Mouse (Mus musculus) midbrain, postnatal 0 days (tissue): ENCODE measurements around the gene Cyb5r3. TPM values are rescaled to one million over a fixed set of nuclear protein-coding genes. Genes with fewer than 3 reads are reported as not detected.
A peak's percentile ranks its signal among the peaks of the same experiment; 100 is the strongest.

ENCODE experiments used
- ATAC-seq: fragments of 200-750 bp; cut with Nextera tagmentation; 2 replicates; pipeline ENCODE4 v1.8.0; 2017; ENCODE audit warnings: moderate number of reproducible peaks, mild to moderate bottlenecking, moderate TSS enrichment, moderate library complexity; ENCODE audit not compliant: low FRiP score
- DNase-seq: peaks from one replicate; pipeline ENCODE4 v3.0.0-alpha.2; 2015; ENCODE audit warnings: low spot score
- H3K27ac ChIP-seq: fragments of 300-500 bp; sonication (generic); 2 replicates; pipeline ENCODE4 v1.5.1; 2014; ENCODE audit warnings: low read depth, mild to moderate bottlenecking, low read length, mixed read lengths
- H3K27me3 ChIP-seq: fragments of 300-500 bp; sonication (generic); 2 replicates; pipeline ENCODE4 v1.6.1; 2014; ENCODE audit warnings: low read length, control low read depth, mixed read lengths; ENCODE audit not compliant: insufficient read depth
- H3K36me3 ChIP-seq: fragments of 300-500 bp; sonication (generic); 2 replicates; pipeline ENCODE4 v1.6.1; 2014; ENCODE audit warnings: low read length, control low read depth, mixed read lengths; ENCODE audit not compliant: insufficient read depth
- H3K4me1 ChIP-seq: fragments of 300-500 bp; sonication (generic); 2 replicates; pipeline ENCODE4 v1.6.1; 2014; ENCODE audit warnings: mild to moderate bottlenecking, control low read depth, antibody characterized with exemption, low read length, mixed read lengths; ENCODE audit not compliant: insufficient read depth
- H3K4me2 ChIP-seq: fragments of 300-500 bp; sonication (generic); 2 replicates; pipeline ENCODE4 v1.6.1; 2014; ENCODE audit warnings: low read depth, mild to moderate bottlenecking, low read length, mixed read lengths; ENCODE audit not compliant: poor library complexity, severe bottlenecking
- H3K4me3 ChIP-seq: fragments of 300-500 bp; sonication (generic); 2 replicates; pipeline ENCODE4 v1.5.1; 2014; ENCODE audit warnings: low read depth, mild to moderate bottlenecking, low read length, moderate library complexity
- H3K9ac ChIP-seq: fragments of 300-500 bp; sonication (generic); replicated peaks from 2 replicates; pipeline ENCODE4 v1.6.1; 2014; ENCODE audit warnings: mild to moderate bottlenecking, low read length, moderate library complexity, mixed read lengths; ENCODE audit not compliant: poor library complexity, severe bottlenecking
- H3K9me3 ChIP-seq: fragments of 300-500 bp; sonication (generic); 2 replicates; pipeline ENCODE4 v1.6.1; 2016; ENCODE audit warnings: low read length, control low read depth
- CTCF ChIP-seq: IDR thresholded peaks from 2 replicates; pipeline ENCODE4 v1.5.1; 2016; ENCODE audit warnings: antibody characterized with exemption, mild to moderate bottlenecking
- WGBS: fragments of 180-500 bp; shearing (Covaris S2); extraction: QIAGEN DNeasy Blood & Tissue Kit; methylation state at CpG from one replicate; pipeline ENCODE4 v1.1.7; 2014; 5-methylcytosine and 5-hydroxymethylcytosine counted together
- polyA plus RNA-seq: library from polyadenylated mRNA; unstranded; fragments of >200 nt; fragmentation: Nextera tagmentation; extraction: Ambion mirVana; gene quantifications from 2 replicates; pipeline ENCODE4 v1.2.1, GENCODE M21; 2015
- total RNA-seq: library from RNA; depleted of rRNA; stranded (reverse); fragments of >200 nt; gene quantifications from 2 replicates; pipeline ENCODE4 v1.2.3, GENCODE M21; 2014

Gene Cyb5r3
- total and polyA plus RNA-seq, 2 experiments from 2014 or later = 86.5 to 146 TPM

- H3K9me3 ChIP-seq = no peaks in the 10 kb centered on the region
- DNase-seq (peak; percentile 24), ATAC-seq (no peak)
- H3K27me3 ChIP-seq = no peaks in the 10 kb centered on the region
- no peak for TF ChIP-seq CTCF
- peak overlapping the region; percentile 91; the same call in 1 of the 2 replicates for H3K9ac ChIP-seq
- WGBS = 53% methylated on average over 8 of the region's 8 CpGs
- 0 out of 2 replicates have a peak, but pooled peaks cover 14% of the 10 kb centered on the region for H3K4me1 ChIP-seq
- H3K36me3 ChIP-seq = no peaks in the 10 kb centered on the region
- peak overlapping the region; percentile 65 for H3K4me2 ChIP-seq
- H3K27ac ChIP-seq = no peak overlapping the region; the same call in 1 of the 2 replicates
- peak overlapping the region; percentile 70 for H3K4me3 ChIP-seq
These were observed 1.3 kb downstream of the Cyb5r3 start for GRCm38 (mm10) chr15:83170956-83171659.

- no peak for TF ChIP-seq CTCF
- WGBS = 88% methylated on average over 8 of the region's 8 CpGs
- no peak for DNase-seq
These were observed 2.3 kb downstream of the Cyb5r3 start for GRCm38 (mm10) chr15:83169772-83170722.

GRCm38 (mm10) chr15:83168875-83169771 lies 3.3 kb downstream of the Cyb5r3 start:
- no peak for TF ChIP-seq CTCF
- H3K4me3 ChIP-seq = no peak overlapping the region
- no peak overlapping the region for H3K27ac ChIP-seq
- H3K27me3 ChIP-seq = no peaks in the 10 kb centered on the region
- no peak overlapping the region for H3K4me2 ChIP-seq
- H3K9ac ChIP-seq = 0 out of 2 replicates have a peak overlapping the region, but pooled peaks have one; percentile 8
- ATAC-seq (no peak), DNase-seq (no peak)
- 79% methylated on average over 7 of the region's 7 CpGs for WGBS
- no peaks in the 10 kb centered on the region for H3K9me3 ChIP-seq
- H3K4me1 ChIP-seq = 0 out of 2 replicates have a peak, but pooled peaks cover 14% of the 10 kb centered on the region
- no peaks in the 10 kb centered on the region for H3K36me3 ChIP-seq

More at GRCm38 (mm10) chr15:83169772-83170722, 2.3 kb downstream of the Cyb5r3 start:
- no peaks in the 10 kb centered on the region for H3K36me3 ChIP-seq
- no peaks in the 10 kb centered on the region for H3K9me3 ChIP-seq
- H3K4me3 ChIP-seq = no peak overlapping the region
- H3K4me1 ChIP-seq = 0 out of 2 replicates have a peak, but pooled peaks cover 14% of the 10 kb centered on the region
- no peak overlapping the region for H3K27ac ChIP-seq
- no peak overlapping the region for H3K4me2 ChIP-seq
- 0 out of 2 replicates have a peak overlapping the region, but pooled peaks have one; percentile 8 for H3K9ac ChIP-seq
- no peaks in the 10 kb centered on the region for H3K27me3 ChIP-seq
- no peak for ATAC-seq

- Histone ChIP-seq H3K4me1 (0 out of 2 replicates have a peak, but pooled peaks cover 14% of the 10 kb centered on the region), H3K4me2 (no peak overlapping the region), H3K9ac (no peak overlapping the region), H3K9me3 (no peaks in the 10 kb centered on the region), H3K27ac (no peak overlapping the region), H3K36me3 (no peaks in the 10 kb centered on the region), H3K4me3 (no peak overlapping the region), H3K27me3 (no peaks in the 10 kb centered on the region)
- ATAC-seq (no peak), DNase-seq (no peak)
- TF ChIP-seq CTCF = no peak
- WGBS = 84% methylated on average over 3 of the region's 3 CpGs
These were observed 4.1 kb downstream of the Cyb5r3 start for GRCm38 (mm10) chr15:83168311-83168710.

- DNase-seq = no peak
- Histone ChIP-seq H3K36me3 (peaks cover 2% of the 10 kb centered on the region; the same call in 1 of the 2 replicates), H3K4me1 (0 out of 2 replicates have a peak, but pooled peaks cover 14% of the 10 kb centered on the region), H3K27me3 (no peaks in the 10 kb centered on the region), H3K27ac (no peak overlapping the region), H3K9ac (no peak overlapping the region), H3K4me2 (no peak overlapping the region), H3K9me3 (no peaks in the 10 kb centered on the region), H3K4me3 (no peak overlapping the region)
- 94% methylated on average over 8 of the region's 8 CpGs for WGBS
- ATAC-seq = no peak
- TF ChIP-seq CTCF = no peak
These were observed 4.8 kb downstream of the Cyb5r3 start for GRCm38 (mm10) chr15:83167550-83168065.
